Mouse (Mus musculus) forebrain, embryonic 13.5 days (tissue): ENCODE results near the gene Usp22. TPM values are rescaled to one million over a fixed set of nuclear protein-coding genes. Genes with fewer than 3 reads are reported as not detected.
"Not testable (repeated sequence)": the region's sequence is repeated elsewhere in the genome, so short reads cannot be mapped to it uniquely, and the experiment has no call there.

Source experiments
- ATAC-seq: fragments of 200-750 bp; cut with Nextera tagmentation; 2 replicates; pipeline ENCODE4 v1.8.0; 2017
- H3K27ac ChIP-seq: fragments of 300-500 bp; sonication (generic); 2 replicates; pipeline ENCODE4 v1.5.1; 2015; ENCODE audit warnings: inconsistent platforms, mild to moderate bottlenecking, moderate library complexity
- H3K27me3 ChIP-seq: fragments of 300-500 bp; sonication (generic); 2 replicates; pipeline ENCODE4 v1.6.1; 2015; ENCODE audit warnings: mild to moderate bottlenecking, inconsistent platforms
- H3K36me3 ChIP-seq: fragments of 300-500 bp; sonication (generic); 2 replicates; pipeline ENCODE4 v1.6.1; 2015; ENCODE audit warnings: mild to moderate bottlenecking, inconsistent platforms; ENCODE audit not compliant: poor library complexity, severe bottlenecking
- H3K4me1 ChIP-seq: fragments of 300-500 bp; sonication (generic); 2 replicates; pipeline ENCODE4 v1.6.1; 2015; ENCODE audit warnings: inconsistent platforms
- H3K4me2 ChIP-seq: fragments of 300-500 bp; sonication (generic); 2 replicates; pipeline ENCODE4 v1.6.1; 2015; ENCODE audit warnings: inconsistent platforms, mild to moderate bottlenecking, moderate library complexity
- H3K4me3 ChIP-seq: fragments of 300-500 bp; sonication (generic); 2 replicates; pipeline ENCODE4 v1.5.1; 2015; ENCODE audit warnings: mild to moderate bottlenecking, inconsistent platforms
- H3K9ac ChIP-seq: fragments of 300-500 bp; sonication (generic); 2 replicates; pipeline ENCODE4 v1.6.1; 2015; ENCODE audit warnings: mild to moderate bottlenecking, inconsistent platforms
- H3K9me3 ChIP-seq: fragments of 300-500 bp; sonication (generic); replicated peaks from 2 replicates; pipeline ENCODE4 v1.6.1; 2016; ENCODE audit warnings: inconsistent platforms
- WGBS: fragments of 180-500 bp; shearing (Covaris S2); methylation state at CpG from one replicate; pipeline ENCODE4 v1.1.7; 2015; 5-methylcytosine and 5-hydroxymethylcytosine counted together
- polyA plus RNA-seq: library from polyadenylated mRNA; unstranded; fragments of >200 nt; fragmentation: Nextera tagmentation; extraction: Ambion mirVana; gene quantifications from 2 replicates; pipeline ENCODE4 v1.2.1, GENCODE M21; 2015

Gene Usp22
- polyA plus RNA-seq, 1 experiment from 2014 or later, result 272 TPM

DNA sequence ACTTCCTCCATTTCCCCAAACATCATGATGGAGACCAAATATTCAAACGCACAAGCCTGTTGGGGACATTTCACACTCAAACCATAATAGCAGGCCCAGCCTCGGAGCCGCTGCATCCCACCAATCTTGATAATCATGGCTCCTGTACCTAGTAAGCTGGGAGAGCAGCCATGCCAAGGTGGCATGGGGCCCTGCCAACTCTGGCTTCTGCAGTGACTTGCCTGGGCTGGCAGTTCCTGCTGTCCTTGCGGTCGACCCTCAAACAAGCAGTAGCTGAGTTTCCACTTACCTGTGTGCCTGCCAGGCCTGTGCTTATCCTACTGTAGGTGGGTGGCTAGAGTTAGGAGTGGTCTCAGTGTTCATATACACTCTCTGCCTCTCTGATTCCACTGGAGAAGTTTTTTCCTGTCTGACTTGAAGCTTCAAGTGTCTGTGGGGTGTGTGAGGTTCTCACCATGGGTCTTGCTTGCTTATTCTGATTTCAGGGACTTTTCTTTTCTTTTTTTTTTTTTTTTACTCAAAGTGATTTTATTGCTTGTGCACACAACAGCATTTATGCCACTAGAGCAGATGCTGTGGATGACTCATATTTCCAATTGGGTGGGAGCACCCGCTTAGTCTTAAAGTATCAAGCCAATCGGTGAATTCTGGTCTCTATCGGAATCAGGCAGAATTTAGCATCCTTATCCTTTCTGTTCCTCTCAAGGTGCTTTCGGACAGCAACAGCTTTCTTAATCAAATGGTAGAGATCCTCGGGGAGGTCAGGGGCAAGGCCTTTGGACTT is 30.5 kb upstream of the Usp22 start:
- no peak for ATAC-seq
- H3K9me3 ChIP-seq, result no peaks in the 10 kb centered on the region
- no peak overlapping the region for H3K4me3 ChIP-seq
- 0 out of 2 replicates have a peak, but pooled peaks cover 4% of the 10 kb centered on the region for H3K4me1 ChIP-seq
- no peak overlapping the region for H3K9ac ChIP-seq
- H3K27ac ChIP-seq, result no peak overlapping the region
- no peak overlapping the region for H3K4me2 ChIP-seq
- WGBS, result 97% methylated on average over 9 of the region's 10 CpGs
- no peaks in the 10 kb centered on the region for H3K36me3 ChIP-seq
- H3K27me3 ChIP-seq, result no peaks in the 10 kb centered on the region

DNA sequence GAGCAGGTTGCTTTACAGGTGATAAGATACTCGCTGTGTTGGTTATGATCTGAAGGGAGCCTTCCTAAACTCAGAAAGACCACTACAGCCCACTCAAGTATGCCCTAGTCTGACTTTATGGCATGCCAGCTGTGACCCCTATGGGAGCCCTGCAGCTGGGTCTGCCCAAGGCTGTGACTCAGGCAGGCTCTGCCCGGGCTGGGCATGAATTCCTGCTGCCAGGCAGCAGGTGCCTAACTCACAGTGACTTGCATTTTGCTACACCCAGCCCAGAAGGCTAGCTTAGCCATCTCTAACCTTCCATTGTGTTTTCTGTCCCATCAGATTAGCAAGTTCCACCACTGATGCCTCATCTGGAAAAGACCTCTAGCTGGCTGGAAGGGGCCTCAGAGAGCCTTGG is 28.0 kb upstream of the Usp22 start:
- no peak for ATAC-seq
- H3K36me3 ChIP-seq, result no peaks in the 10 kb centered on the region
- H3K9me3 ChIP-seq, result no peaks in the 10 kb centered on the region
- no peaks in the 10 kb centered on the region for H3K27me3 ChIP-seq
- no peak overlapping the region for H3K27ac ChIP-seq
- no peak overlapping the region for H3K9ac ChIP-seq
- H3K4me2 ChIP-seq, result no peak overlapping the region
- 0 out of 2 replicates have a peak, but pooled peaks cover 4% of the 10 kb centered on the region for H3K4me1 ChIP-seq
- no peak overlapping the region for H3K4me3 ChIP-seq
- WGBS, result 87% methylated on average over 2 of the region's 2 CpGs

- Histone ChIP-seq H3K4me2 (no peak overlapping the region), H3K4me3 (no peak overlapping the region), H3K36me3 (no peaks in the 10 kb centered on the region), H3K4me1 (0 out of 2 replicates have a peak, but pooled peaks cover 4% of the 10 kb centered on the region), H3K9me3 (no peaks in the 10 kb centered on the region), H3K27ac (0 out of 2 replicates have a peak overlapping the region, but pooled peaks have one; percentile 14), H3K27me3 (no peaks in the 10 kb centered on the region), H3K9ac (no peak overlapping the region)
- no peak for ATAC-seq
- 75% methylated on average over 6 of the region's 6 CpGs for WGBS
Observed at GRCm38 (mm10) chr11:61202186-61202585, 27.3 kb upstream of the Usp22 start.

GRCm38 (mm10) chr11:61199620-61200362 is 24.9 kb upstream of the Usp22 start:
- no peaks in the 10 kb centered on the region for H3K27me3 ChIP-seq
- no peaks in the 10 kb centered on the region for H3K36me3 ChIP-seq
- 65% methylated on average over 4 of the region's 4 CpGs for WGBS
- no peak overlapping the region for H3K4me2 ChIP-seq
- no peak overlapping the region for H3K27ac ChIP-seq
- ATAC-seq, result no peak
- 0 out of 2 replicates have a peak, but pooled peaks cover 4% of the 10 kb centered on the region for H3K4me1 ChIP-seq
- no peak overlapping the region for H3K9ac ChIP-seq
- no peak overlapping the region for H3K4me3 ChIP-seq
- no peaks in the 10 kb centered on the region for H3K9me3 ChIP-seq

GRCm38 (mm10) chr11:61197935-61198334 is 23.1 kb upstream of the Usp22 start:
- Histone ChIP-seq H3K9me3 (no peaks in the 10 kb centered on the region), H3K27me3 (no peaks in the 10 kb centered on the region; the same call in 1 of the 2 replicates), H3K4me3 (no peak overlapping the region), H3K27ac (no peak overlapping the region), H3K4me1 (0 out of 2 replicates have a peak, but pooled peaks cover 4% of the 10 kb centered on the region), H3K9ac (no peak overlapping the region), H3K36me3 (no peaks in the 10 kb centered on the region), H3K4me2 (no peak overlapping the region)
- ATAC-seq, result no peak

DNA sequence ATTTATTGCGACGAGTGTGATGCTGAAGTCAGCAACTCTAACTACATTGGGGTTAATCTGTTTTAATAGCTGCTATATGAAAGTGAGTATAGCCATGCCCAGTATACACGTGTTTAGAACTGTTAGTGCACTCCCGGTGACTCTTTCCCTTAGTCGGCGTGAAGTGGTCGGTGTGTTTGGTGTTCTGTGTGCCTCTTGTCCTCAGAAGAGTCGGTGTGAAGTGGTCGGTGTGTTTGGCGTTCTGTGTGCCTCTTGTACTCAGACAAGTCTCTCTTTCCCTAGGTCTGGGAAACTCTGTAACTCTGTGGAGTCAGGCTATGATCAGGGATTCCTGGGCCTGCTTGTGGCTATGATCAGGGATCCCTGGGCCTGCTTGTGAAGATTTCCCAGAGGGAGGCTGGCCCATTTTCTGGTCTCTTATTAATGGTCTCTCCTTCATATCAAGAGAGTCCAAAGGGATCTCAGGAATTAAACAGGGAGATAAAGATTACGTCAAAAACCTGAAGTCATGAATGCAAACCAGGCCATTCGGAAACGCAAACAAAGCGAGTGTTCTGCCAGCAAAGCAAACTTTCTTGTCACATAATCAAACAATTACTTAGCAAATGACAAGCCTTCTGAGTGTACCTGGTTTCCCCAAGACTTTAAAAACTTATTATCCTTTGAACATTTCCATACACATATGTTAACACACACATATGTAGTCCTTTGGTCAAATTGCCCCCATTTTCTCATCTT is 21.9 kb upstream of the Usp22 start:
- WGBS, result 86% methylated on average over 14 of the region's 14 CpGs
- no peak overlapping the region for H3K27ac ChIP-seq
- ATAC-seq, result no peak
- H3K9me3 ChIP-seq, result no peaks in the 10 kb centered on the region
- no peak overlapping the region for H3K4me3 ChIP-seq
- H3K4me1 ChIP-seq, result no peaks in the 10 kb centered on the region
- H3K27me3 ChIP-seq, result no peaks in the 10 kb centered on the region; the same call in 1 of the 2 replicates
- H3K36me3 ChIP-seq, result no peaks in the 10 kb centered on the region
- H3K9ac ChIP-seq, result no peak overlapping the region
- H3K4me2 ChIP-seq, result no peak overlapping the region

- ATAC-seq, result peak; percentile 66; the same call in 1 of the 2 replicates
- no peaks in the 10 kb centered on the region for H3K36me3 ChIP-seq
- H3K4me1 ChIP-seq, result no peaks in the 10 kb centered on the region
- no peak overlapping the region for H3K9ac ChIP-seq
- H3K4me2 ChIP-seq, result no peak overlapping the region
- no peak overlapping the region for H3K27ac ChIP-seq
- H3K9me3 ChIP-seq, result no peaks in the 10 kb centered on the region
- WGBS, result 8% methylated on average over 9 of the region's 9 CpGs
- no peak overlapping the region for H3K4me3 ChIP-seq
- no peaks in the 10 kb centered on the region; the same call in 1 of the 2 replicates for H3K27me3 ChIP-seq
Observed at GRCm38 (mm10) chr11:61193392-61193791, 18.5 kb upstream of the Usp22 start.

DNA sequence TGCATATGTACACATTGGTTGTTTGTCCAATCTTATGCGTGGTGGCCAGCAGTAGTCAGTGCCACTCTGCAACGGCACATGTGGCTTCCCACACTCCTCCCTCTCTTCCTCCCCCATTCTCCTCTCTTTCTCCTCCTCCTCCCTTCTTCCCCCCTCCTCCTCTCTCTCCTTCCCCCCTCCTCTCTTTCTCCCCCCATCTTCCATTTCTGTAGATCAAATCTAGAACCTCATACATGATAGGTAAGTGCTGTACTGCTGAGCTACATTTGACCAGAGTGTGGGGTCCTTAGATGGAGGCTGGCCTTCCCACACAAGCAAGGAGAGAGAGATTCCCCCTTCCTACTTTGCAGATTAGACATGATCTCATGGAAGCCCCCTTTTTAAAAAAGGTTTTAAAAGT is 17.9 kb upstream of the Usp22 start:
- H3K4me3 ChIP-seq, result no peak overlapping the region
- no peak overlapping the region for H3K4me2 ChIP-seq
- H3K4me1 ChIP-seq, result no peaks in the 10 kb centered on the region
- H3K27me3 ChIP-seq, result no peaks in the 10 kb centered on the region; the same call in 1 of the 2 replicates
- H3K9me3 ChIP-seq, result no peaks in the 10 kb centered on the region
- ATAC-seq, result no peak
- 94% methylated on average over 2 of the region's 2 CpGs for WGBS
- no peak overlapping the region for H3K9ac ChIP-seq
- H3K27ac ChIP-seq, result no peak overlapping the region
- no peaks in the 10 kb centered on the region for H3K36me3 ChIP-seq

DNA sequence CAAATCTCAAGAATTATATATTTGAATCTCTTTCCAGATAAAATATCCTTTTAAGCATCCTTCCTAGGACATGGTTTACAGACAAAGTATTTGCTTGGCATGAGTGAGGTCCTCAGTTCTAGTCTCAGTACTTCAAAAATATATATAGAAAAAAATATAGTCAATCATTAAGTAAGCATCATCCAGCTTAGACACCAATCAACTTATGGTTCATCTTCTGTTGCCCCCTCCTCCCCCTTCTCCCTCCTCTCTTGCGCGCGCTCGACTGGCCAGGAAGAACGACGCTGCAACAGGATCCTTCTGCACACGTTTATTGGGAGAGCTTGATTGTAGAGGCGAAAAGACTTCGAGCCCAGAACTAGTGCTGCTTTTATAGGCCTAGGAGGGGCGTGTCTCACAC is 17.3 kb upstream of the Usp22 start:
- WGBS, result 91% methylated on average over 8 of the region's 10 CpGs
- H3K9me3 ChIP-seq, H3K9ac ChIP-seq, H3K36me3 ChIP-seq, H3K4me1 ChIP-seq, H3K4me3 ChIP-seq, ATAC-seq, H3K27me3 ChIP-seq, H3K27ac ChIP-seq, H3K4me2 ChIP-seq: not testable (repeated sequence)

DNA sequence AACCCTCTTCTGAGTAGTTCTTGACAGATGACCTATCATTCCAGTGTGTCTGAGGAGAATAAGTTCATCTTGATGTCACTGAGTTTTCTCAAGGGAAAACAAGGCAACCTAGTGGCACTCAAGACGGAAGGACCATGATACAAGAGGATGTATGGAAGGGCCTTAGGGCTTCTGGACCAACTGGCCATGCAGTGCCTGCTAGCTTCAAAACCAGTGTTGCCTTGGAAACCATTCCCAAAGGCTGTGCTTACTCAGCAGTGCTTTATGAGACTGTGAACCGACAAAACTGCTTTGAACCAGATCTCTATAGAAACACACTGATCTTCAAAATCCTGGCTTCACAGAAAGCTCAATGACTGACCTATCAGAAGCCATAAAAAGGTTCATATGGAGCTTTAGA is 15.9 kb upstream of the Usp22 start:
- Histone ChIP-seq H3K4me2 (no peak overlapping the region), H3K9ac (no peak overlapping the region), H3K36me3 (no peaks in the 10 kb centered on the region), H3K27ac (no peak overlapping the region), H3K9me3 (no peaks in the 10 kb centered on the region), H3K4me3 (no peak overlapping the region), H3K4me1 (no peaks in the 10 kb centered on the region), H3K27me3 (no peaks in the 10 kb centered on the region; the same call in 1 of the 2 replicates)
- 44% methylated on average over 2 of the region's 2 CpGs for WGBS
- ATAC-seq, result no peak

GRCm38 (mm10) chr11:61183820-61184219 is 9.0 kb upstream of the Usp22 start:
- Histone ChIP-seq H3K9ac (no peak overlapping the region), H3K9me3 (no peaks in the 10 kb centered on the region), H3K4me3 (no peak overlapping the region), H3K4me1 (no peaks in the 10 kb centered on the region), H3K27me3 (no peaks in the 10 kb centered on the region), H3K4me2 (no peak overlapping the region), H3K36me3 (no peaks in the 10 kb centered on the region), H3K27ac (no peak overlapping the region)
- WGBS, result 74% methylated on average over 1 of the region's 1 CpGs
- no peak for ATAC-seq

GRCm38 (mm10) chr11:61181624-61182023 is 6.8 kb upstream of the Usp22 start:
- no peaks in the 10 kb centered on the region for H3K4me1 ChIP-seq
- H3K27ac ChIP-seq, result no peak overlapping the region
- ATAC-seq, result no peak
- H3K27me3 ChIP-seq, result no peaks in the 10 kb centered on the region
- H3K9ac ChIP-seq, result no peak overlapping the region
- H3K36me3 ChIP-seq, result no peaks in the 10 kb centered on the region
- H3K4me3 ChIP-seq, result no peak overlapping the region
- no peaks in the 10 kb centered on the region for H3K9me3 ChIP-seq
- no peak overlapping the region for H3K4me2 ChIP-seq
